Mouse (Mus musculus) right cerebral cortex, postnatal 4 days (tissue): Measurements from ENCODE around the gene Prpf19.

Experiments used
- DNase-seq: peaks from one replicate; pipeline ENCODE4 v3.0.0-alpha.2; 2022

Prpf19 gene

GRCm38 (mm10) chr19:10896849-10897248 lies 1.8 kb downstream of the Prpf19 start:
- no peak for DNase-seq

GRCm38 (mm10) chr19:10897491-10897890 lies 2.5 kb downstream of the Prpf19 start:
- no peak for DNase-seq

GRCm38 (mm10) chr19:10900315-10900714 lies 5.3 kb downstream of the Prpf19 start:
- no peak for DNase-seq

GRCm38 (mm10) chr19:10901046-10901445 lies 6.0 kb downstream of the Prpf19 start:
- DNase-seq = no peak

GRCm38 (mm10) chr19:10904512-10904911 lies 9.5 kb downstream of the Prpf19 start:
- no peak for DNase-seq

- no peak for DNase-seq
Measured at GRCm38 (mm10) chr19:10904927-10905727, 10.1 kb downstream of the Prpf19 start.

GRCm38 (mm10) chr19:10905728-10906000 lies 10.6 kb downstream of the Prpf19 start:
- DNase-seq = no peak

- peak; percentile 50 for DNase-seq
Measured at GRCm38 (mm10) chr19:10907891-10908290, 12.9 kb downstream of the Prpf19 start.

GRCm38 (mm10) chr19:10909087-10909721 lies 14.2 kb downstream of the Prpf19 start:
- no peak for DNase-seq

GRCm38 (mm10) chr19:10914291-10914690 lies 19.3 kb downstream of the Prpf19 start:
- no peak for DNase-seq

- no peak for DNase-seq
Measured at GRCm38 (mm10) chr19:10914870-10915269, 19.8 kb downstream of the Prpf19 start.

- DNase-seq = no peak
Measured at GRCm38 (mm10) chr19:10916506-10916905, 21.5 kb downstream of the Prpf19 start.

GRCm38 (mm10) chr19:10918321-10918991 lies 23.4 kb downstream of the Prpf19 start:
- DNase-seq = no peak

- DNase-seq = no peak
Measured at GRCm38 (mm10) chr19:10920532-10920931, 25.5 kb downstream of the Prpf19 start, which contains the start of gene Zp1. TSS of gene Zp1 (minus strand) at chr19:10920632.

GRCm38 (mm10) chr19:10921058-10921457 lies 26.0 kb downstream of the Prpf19 start:
- no peak for DNase-seq

GRCm38 (mm10) chr19:10924220-10924619 lies 29.2 kb downstream of the Prpf19 start:
- no peak for DNase-seq

- no peak for DNase-seq
Measured at GRCm38 (mm10) chr19:10926123-10926621, 31.1 kb downstream of the Prpf19 start.

GRCm38 (mm10) chr19:10926666-10927065 lies 31.6 kb downstream of the Prpf19 start:
- no peak for DNase-seq

- DNase-seq = no peak
Measured at GRCm38 (mm10) chr19:10930641-10931040, 35.6 kb downstream of the Prpf19 start.

- no peak for DNase-seq
Measured at GRCm38 (mm10) chr19:10935029-10935428, 40.0 kb downstream of the Prpf19 start.

- DNase-seq = no peak
Measured at GRCm38 (mm10) chr19:10936077-10936476, 41.0 kb downstream of the Prpf19 start.

GRCm38 (mm10) chr19:10937110-10937563 lies 42.1 kb downstream of the Prpf19 start, which contains the start of gene Ptgdr2:
TSS of gene Ptgdr2 (plus strand) at chr19:10937160.
- no peak for DNase-seq

GRCm38 (mm10) chr19:10938771-10939170 lies 43.7 kb downstream of the Prpf19 start:
- DNase-seq = no peak
